Comparison of ENCODE assay signal across 21 mouse cellular contexts in genomic region chr17:46127814-46128493, GRCm38 (mm10). TPM values are rescaled to one million over a fixed set of nuclear protein-coding genes. Genes with fewer than 3 reads are reported as not detected.
DNase-seq lines count a peak whose midpoint lies in the region; ATAC-seq and TF ChIP-seq lines count a peak whose summit lies in the region.
"Had no signal": no experiment of that assay in that cellular context is flagged by ENCODE, and none has a peak within 500 bp of the region (broad histone marks: within the 10 kb centered on the region; RNA-seq: fewer than 3 reads in every experiment).

No protein-coding gene starts in this region.

- H3K9ac ChIP-seq in embryonic facial prominence, embryonic 13.5 days = 0 out of 2 replicates have a peak overlapping the region, but pooled peaks have one; percentile 16
- H3K9ac ChIP-seq: forebrain, embryonic 15.5 days; hindbrain, embryonic 14.5 days; intestine, embryonic 15.5 days had no signal

- H3K4me3 ChIP-seq in embryonic facial prominence, embryonic 13.5 days = no peak overlapping the region
- no peak overlapping the region for H3K4me3 ChIP-seq in embryonic facial prominence, embryonic 10.5 days
- no peak overlapping the region for H3K4me3 ChIP-seq in layer of hippocampus, adult 2 months
- H3K4me3 ChIP-seq: forebrain, embryonic 15.5 days; intestine, embryonic 15.5 days had no signal

- no peak overlapping the region for H3K4me2 ChIP-seq in embryonic facial prominence, embryonic 13.5 days
- H3K4me2 ChIP-seq: forebrain, embryonic 15.5 days; hindbrain, embryonic 14.5 days; intestine, embryonic 15.5 days had no signal

- no peaks in the 10 kb centered on the region for H3K9me3 ChIP-seq in embryonic facial prominence, embryonic 13.5 days
- no peaks in the 10 kb centered on the region for H3K9me3 ChIP-seq in embryonic facial prominence, embryonic 10.5 days
- H3K9me3 ChIP-seq: forebrain, embryonic 15.5 days; intestine, embryonic 15.5 days had no signal

- no peak for ATAC-seq in embryonic facial prominence, embryonic 13.5 days (ENCODE audit: insufficient number of reproducible peaks, insufficient read depth, low FRiP score, low TSS enrichment, low read depth)
- ATAC-seq: CD4-positive, CD25-positive, alpha-beta regulatory T cell, adult 4 months; forebrain, embryonic 15.5 days; intestine, embryonic 15.5 days had no signal

- H3K27ac ChIP-seq in embryonic facial prominence, embryonic 13.5 days = no peak overlapping the region
- no peak overlapping the region for H3K27ac ChIP-seq in embryonic facial prominence, embryonic 10.5 days (replicated peaks)
- H3K27ac ChIP-seq in layer of hippocampus, adult 2 months = 0 out of 2 replicates have a peak overlapping the region, but pooled peaks have one; percentile 71
- H3K27ac ChIP-seq: forebrain, embryonic 15.5 days; hindbrain, embryonic 14.5 days; intestine, embryonic 15.5 days had no signal

- no peaks in the 10 kb centered on the region for H3K27me3 ChIP-seq in embryonic facial prominence, embryonic 13.5 days
- H3K27me3 ChIP-seq in embryonic facial prominence, embryonic 10.5 days (replicated peaks; ENCODE audit: low read depth, poor library complexity, severe bottlenecking) = no peaks in the 10 kb centered on the region
- H3K27me3 ChIP-seq: forebrain, embryonic 15.5 days; intestine, embryonic 15.5 days had no signal

- no peak for TF ChIP-seq CTCF in layer of hippocampus, adult 2 months (conservative IDR thresholded peaks at IDR 0.05)

- H3K36me3 ChIP-seq in embryonic facial prominence, embryonic 13.5 days = peaks cover 75% of the 10 kb centered on the region
- H3K36me3 ChIP-seq in embryonic facial prominence, embryonic 10.5 days (replicated peaks) = peaks cover 79% of the 10 kb centered on the region

- 73% methylated on average over 6 of the region's 6 CpGs for WGBS in embryonic facial prominence, embryonic 13.5 days
- WGBS in embryonic facial prominence, embryonic 10.5 days = 77% methylated on average over 6 of the region's 6 CpGs

- peaks cover 9% of the 10 kb centered on the region; the same call in 1 of the 2 replicates for H3K4me1 ChIP-seq in embryonic facial prominence, embryonic 13.5 days
- peaks cover 6% of the 10 kb centered on the region; the same call in 1 of the 2 replicates for H3K4me1 ChIP-seq in embryonic facial prominence, embryonic 10.5 days
- H3K4me1 ChIP-seq: forebrain, embryonic 15.5 days; intestine, embryonic 15.5 days had no signal

- peak; percentile 57 to 76 for DNase-seq in adrenal gland, adult (ENCODE audit: inconsistent age in 2 of 2, low spot score in 1 of 2)
- no peak for DNase-seq in adrenal gland, postnatal 4 days (ENCODE audit: low spot score in 2 of 2)
- DNase-seq in embryonic facial prominence, embryonic 10.5 days (ENCODE audit: low spot score) = no peak
- no peak for DNase-seq in layer of hippocampus, adult 2 months (ENCODE audit: low spot score in 2 of 2)
- no peak for DNase-seq in layer of hippocampus, postnatal 25 days (ENCODE audit: extremely low spot score in 1 of 2, low spot score in 1 of 2)
- DNase-seq in ZHBTc4 (ENCODE audit: low read depth, low spot score) = peak; percentile 79
- no peak for DNase-seq in frontal cortex, postnatal 25 days (ENCODE audit: low spot score in 2 of 2)
- DNase-seq: B cell, adult 2 months; cerebellum, adult 2 months; cerebellum, postnatal 10 days; gastrocnemius, postnatal 25 days; heart, postnatal 10 days; heart, postnatal 4 days; kidney, adult 18-20 months had no signal

RNA-seq across cellular contexts. Expression of gene Rsph9, which starts 16.1 kb away (rescaled TPM):
- 10 to 100 TPM; 10.2 to 13.4 TPM for total RNA-seq in adrenal gland, postnatal 4 days (2021)
- polyA plus RNA-seq in embryonic facial prominence, embryonic 13.5 days (2015; fragmentation: Nextera tagmentation; extraction: Ambion mirVana) = 10.6 and 11.7 TPM in 2 replicates
- 9.8 and 10.2 TPM in 2 replicates for polyA plus RNA-seq in embryonic facial prominence, embryonic 10.5 days (2016; fragmentation: Nextera tagmentation; extraction: Ambion mirVana)
- total RNA-seq in layer of hippocampus, adult 2 months (2021) = 10 to 100 TPM; 27.4 to 28.8 TPM
- total RNA-seq in layer of hippocampus, postnatal 25 days (2021) = 10 to 100 TPM; 24.6 to 28.4 TPM
- total RNA-seq: granulocyte monocyte progenitor cell, adult 5-6 weeks; MEL had no signal

RNA-seq across cellular contexts. Expression of gene Mrps18a, which starts 17.2 kb away (rescaled TPM):
- total RNA-seq in adrenal gland, postnatal 4 days (2021) = 100 to 1,000 TPM in 1 of 2 experiments, 10 to 100 TPM in 1; 94.1 to 101 TPM
- polyA plus RNA-seq in embryonic facial prominence, embryonic 13.5 days (2015; fragmentation: Nextera tagmentation; extraction: Ambion mirVana) = 126 and 152 TPM in 2 replicates
- 152 and 154 TPM in 2 replicates for polyA plus RNA-seq in embryonic facial prominence, embryonic 10.5 days (2016; fragmentation: Nextera tagmentation; extraction: Ambion mirVana)
- total RNA-seq in layer of hippocampus, adult 2 months (2021) = 10 to 100 TPM; 81.1 to 82.5 TPM
- 10 to 100 TPM; 80.9 to 81.4 TPM for total RNA-seq in layer of hippocampus, postnatal 25 days (2021)

RNA-seq across cellular contexts. Expression of gene Mad2l1bp, which starts 25.4 kb away (rescaled TPM):
- 10 to 100 TPM; 18.1 to 18.4 TPM for total RNA-seq in adrenal gland, postnatal 4 days (2021)
- 32.7 and 36.9 TPM in 2 replicates for polyA plus RNA-seq in embryonic facial prominence, embryonic 13.5 days (2015; fragmentation: Nextera tagmentation; extraction: Ambion mirVana)
- polyA plus RNA-seq in embryonic facial prominence, embryonic 10.5 days (2016; fragmentation: Nextera tagmentation; extraction: Ambion mirVana) = 36.6 and 41.0 TPM in 2 replicates
- total RNA-seq in layer of hippocampus, adult 2 months (2021) = 10 to 100 TPM in 1 of 2 experiments, 1 to 10 TPM in 1; 7.9 to 10.5 TPM
- 10 to 100 TPM; 10.7 to 11.0 TPM for total RNA-seq in layer of hippocampus, postnatal 25 days (2021)

RNA-seq across cellular contexts. Expression of gene Gtpbp2, which starts 32.9 kb away (rescaled TPM):
- 100 to 1,000 TPM; 101 to 116 TPM for total RNA-seq in adrenal gland, postnatal 4 days (2021)
- 45.4 and 49.0 TPM in 2 replicates for polyA plus RNA-seq in embryonic facial prominence, embryonic 13.5 days (2015; fragmentation: Nextera tagmentation; extraction: Ambion mirVana)
- 33.8 and 34.9 TPM in 2 replicates for polyA plus RNA-seq in embryonic facial prominence, embryonic 10.5 days (2016; fragmentation: Nextera tagmentation; extraction: Ambion mirVana)
- total RNA-seq in layer of hippocampus, adult 2 months (2021) = 100 to 1,000 TPM; 118 to 138 TPM
- 100 to 1,000 TPM in 1 of 2 experiments, 10 to 100 TPM in 1; 91.4 to 124 TPM for total RNA-seq in layer of hippocampus, postnatal 25 days (2021)

Comparison
In these comparisons a context has a peak if more than half of its experiments do, and no peak if none do; other contexts are left out.
1. DNase-seq: peak in adrenal gland, adult (2 of 2) and ZHBTc4 (single experiment); none in adrenal gland, postnatal 4 days (0 of 2), embryonic facial prominence, embryonic 10.5 days (single experiment), layer of hippocampus, adult 2 months (0 of 2), layer of hippocampus, postnatal 25 days (0 of 2) and frontal cortex, postnatal 25 days (0 of 2).